11 mouse cellular contexts compared by ENCODE assay signal in genomic region chr10:25016110-25016509, GRCm38 (mm10).
DNase-seq lines count a peak whose midpoint lies in the region; ATAC-seq and TF ChIP-seq lines count a peak whose summit lies in the region.
"Had no signal": no experiment of that assay in that cellular context is flagged by ENCODE, and none has a peak within 500 bp of the region (broad histone marks: within the 10 kb centered on the region; RNA-seq: fewer than 3 reads in every experiment).

No protein-coding gene starts in this region.

- 53% methylated on average over 9 of the region's 9 CpGs for WGBS in heart, adult 2 months
- WGBS in heart, embryonic 11.5 days (ENCODE audit: insufficient replicate concordance), result 70% methylated on average over 9 of the region's 9 CpGs
- 76% methylated on average over 9 of the region's 9 CpGs for WGBS in neural tube, embryonic 13.5 days

- TF ChIP-seq POLR2A in heart, adult 2 months (IDR thresholded peaks at IDR 0.05; ENCODE audit: insufficient read depth, low read depth, low read length), result no peak

- H3K36me3 ChIP-seq in heart, adult 2 months (ENCODE audit: control insufficient read depth, insufficient read depth, low read length), result no peaks in the 10 kb centered on the region
- no peaks in the 10 kb centered on the region for H3K36me3 ChIP-seq in heart, embryonic 11.5 days (ENCODE audit: control insufficient read depth, insufficient read depth, low read length)
- H3K36me3 ChIP-seq in neural tube, embryonic 13.5 days, result no peaks in the 10 kb centered on the region
- H3K36me3 ChIP-seq: liver, embryonic 15.5 days; midbrain, embryonic 10.5 days had no signal

- no peak for TF ChIP-seq CTCF in heart, adult 2 months (IDR thresholded peaks at IDR 0.05)

- no peak overlapping the region for H3K27ac ChIP-seq in heart, adult 2 months
- H3K27ac ChIP-seq in heart, embryonic 11.5 days (ENCODE audit: low read depth, low read length), result no peak overlapping the region
- peak overlapping the region; percentile 42; the same call in 1 of the 2 replicates for H3K27ac ChIP-seq in neural tube, embryonic 13.5 days (replicated peaks)
- H3K27ac ChIP-seq: liver, embryonic 15.5 days; midbrain, embryonic 10.5 days had no signal

- no peak overlapping the region for H3K4me3 ChIP-seq in heart, adult 2 months
- no peak overlapping the region for H3K4me3 ChIP-seq in heart, embryonic 11.5 days (ENCODE audit: low read depth, low read length)
- H3K4me3 ChIP-seq in neural tube, embryonic 13.5 days, result no peak overlapping the region
- H3K4me3 ChIP-seq: liver, embryonic 15.5 days; midbrain, embryonic 10.5 days had no signal

- no peak overlapping the region for H3K9ac ChIP-seq in heart, adult 2 months (ENCODE audit: low read depth, low read length)
- no peak overlapping the region for H3K9ac ChIP-seq in heart, embryonic 11.5 days (ENCODE audit: low read depth, low read length)
- no peak overlapping the region for H3K9ac ChIP-seq in neural tube, embryonic 13.5 days
- H3K9ac ChIP-seq: liver, embryonic 15.5 days had no signal

- H3K9me3 ChIP-seq in heart, embryonic 11.5 days (replicated peaks; ENCODE audit: control insufficient read depth, low read length), result no peaks in the 10 kb centered on the region
- H3K9me3 ChIP-seq in neural tube, embryonic 13.5 days, result 0 out of 2 replicates have a peak, but pooled peaks cover under 1% of the 10 kb centered on the region
- H3K9me3 ChIP-seq: liver, embryonic 15.5 days; midbrain, embryonic 10.5 days had no signal

- no peaks in the 10 kb centered on the region for H3K27me3 ChIP-seq in heart, adult 2 months (ENCODE audit: control insufficient read depth, insufficient read depth, low read length)
- no peaks in the 10 kb centered on the region for H3K27me3 ChIP-seq in heart, embryonic 11.5 days (ENCODE audit: control insufficient read depth, insufficient read depth, low read length)
- H3K27me3 ChIP-seq in neural tube, embryonic 13.5 days, result no peaks in the 10 kb centered on the region
- H3K27me3 ChIP-seq: liver, embryonic 15.5 days had no signal

- no peak for ATAC-seq in heart, embryonic 11.5 days (replicated peaks; ENCODE audit: insufficient number of reproducible peaks, low FRiP score, low TSS enrichment)
- ATAC-seq in neural tube, embryonic 13.5 days (ENCODE audit: low read depth), result no peak

- peak; percentile 25 to 47 for DNase-seq in heart, adult 2 months
- DNase-seq in neural tube, embryonic 10.5 days (ENCODE audit: extremely low spot score, low spot score), result no peak
- DNase-seq in cerebellum, postnatal 10 days, result peak; percentile 92 to 94
- DNase-seq in right cerebral cortex, postnatal 25 days, result peak; percentile 9
- no peak for DNase-seq in kidney, postnatal 25 days
- no peak for DNase-seq in kidney, postnatal 4 days
- DNase-seq: thymus, adult 18-20 months had no signal

- intact Hi-C loops in heart, adult 2 months (cut with DNase I), result no loop called here

- H3K4me2 ChIP-seq in heart, embryonic 11.5 days, result no peak overlapping the region
- H3K4me2 ChIP-seq in neural tube, embryonic 13.5 days, result no peak overlapping the region
- H3K4me2 ChIP-seq: liver, embryonic 15.5 days had no signal

- no peaks in the 10 kb centered on the region for H3K79me2 ChIP-seq in heart, adult 2 months (replicated peaks; ENCODE audit: control insufficient read depth, insufficient read depth, low read length)

- TF ChIP-seq EP300 in heart, adult 2 months (IDR thresholded peaks at IDR 0.05; ENCODE audit: insufficient read depth, low read depth, low read length), result no peak

- no peaks in the 10 kb centered on the region for H3K4me1 ChIP-seq in heart, adult 2 months (ENCODE audit: control insufficient read depth, insufficient read depth, low read length)
- no peaks in the 10 kb centered on the region for H3K4me1 ChIP-seq in heart, embryonic 11.5 days (ENCODE audit: control insufficient read depth, insufficient read depth, low read length)
- H3K4me1 ChIP-seq in neural tube, embryonic 13.5 days (replicated peaks), result 0 out of 2 replicates have a peak, but pooled peaks cover 9% of the 10 kb centered on the region
- H3K4me1 ChIP-seq: midbrain, embryonic 10.5 days had no signal

Comparison
In these comparisons a context has a peak if more than half of its experiments do, and no peak if none do; other contexts are left out.
1. DNase-seq: peak in heart, adult 2 months (2 of 2), cerebellum, postnatal 10 days (2 of 2) and right cerebral cortex, postnatal 25 days (single experiment); none in neural tube, embryonic 10.5 days (single experiment), kidney, postnatal 25 days (0 of 2) and kidney, postnatal 4 days (0 of 2).